Mouse (Mus musculus): ENCODE results near the gene Kif21b. TPM values are rescaled to one million over a fixed set of nuclear protein-coding genes. Genes with fewer than 3 reads are reported as not detected.

Kif21b gene
- polyA plus RNA-seq, 2 experiments, result 1.2 to 1.8 TPM

- under 1% methylated on average over 43 of the region's 43 CpGs for WGBS (ENCODE audit: insufficient replicate concordance)
- DNase-seq (ENCODE audit: low read depth in 3 of 3, low spot score in 3 of 3) (no peak), ATAC-seq (ENCODE audit: insufficient read depth) (no peak)
- Histone ChIP-seq H3K27me3 (ENCODE audit: control insufficient read depth, insufficient read depth, low read length) (no peaks in the 10 kb centered on the region; the same call in 1 of the 2 replicates), H3K4me2 (ENCODE audit: low read depth) (peak overlapping the region; percentile 99), H3K9me3 (ENCODE audit: control insufficient read depth, low read length) (no peaks in the 10 kb centered on the region), H3K27ac (no peak overlapping the region), H3K36me3 (replicated peaks; ENCODE audit: control insufficient read depth, insufficient read depth, low read depth) (no peaks in the 10 kb centered on the region), H3K4me3 (ENCODE audit: insufficient read depth in 1 of 2, low read depth in 2 of 2, low read length in 2 of 2) (peak overlapping the region; percentile 52 to 75), H3K9ac (replicated peaks) (peak overlapping the region; percentile 71), H3K4me1 (replicated peaks; ENCODE audit: control insufficient read depth in 2 of 2, insufficient read depth in 2 of 2, low read length in 1 of 2) (peaks cover 21 to 52% of the 10 kb centered on the region in 2 experiments)
- TF ChIP-seq EP300 (IDR thresholded peaks at IDR 0.05; ENCODE audit: low read depth), result no peak
- TF ChIP-seq CTCF (IDR thresholded peaks at IDR 0.05; ENCODE audit: low read depth), result no peak
Observed at GRCm38 (mm10) chr1:136131603-136132291, 558 bp downstream of the Kif21b start.

DNA sequence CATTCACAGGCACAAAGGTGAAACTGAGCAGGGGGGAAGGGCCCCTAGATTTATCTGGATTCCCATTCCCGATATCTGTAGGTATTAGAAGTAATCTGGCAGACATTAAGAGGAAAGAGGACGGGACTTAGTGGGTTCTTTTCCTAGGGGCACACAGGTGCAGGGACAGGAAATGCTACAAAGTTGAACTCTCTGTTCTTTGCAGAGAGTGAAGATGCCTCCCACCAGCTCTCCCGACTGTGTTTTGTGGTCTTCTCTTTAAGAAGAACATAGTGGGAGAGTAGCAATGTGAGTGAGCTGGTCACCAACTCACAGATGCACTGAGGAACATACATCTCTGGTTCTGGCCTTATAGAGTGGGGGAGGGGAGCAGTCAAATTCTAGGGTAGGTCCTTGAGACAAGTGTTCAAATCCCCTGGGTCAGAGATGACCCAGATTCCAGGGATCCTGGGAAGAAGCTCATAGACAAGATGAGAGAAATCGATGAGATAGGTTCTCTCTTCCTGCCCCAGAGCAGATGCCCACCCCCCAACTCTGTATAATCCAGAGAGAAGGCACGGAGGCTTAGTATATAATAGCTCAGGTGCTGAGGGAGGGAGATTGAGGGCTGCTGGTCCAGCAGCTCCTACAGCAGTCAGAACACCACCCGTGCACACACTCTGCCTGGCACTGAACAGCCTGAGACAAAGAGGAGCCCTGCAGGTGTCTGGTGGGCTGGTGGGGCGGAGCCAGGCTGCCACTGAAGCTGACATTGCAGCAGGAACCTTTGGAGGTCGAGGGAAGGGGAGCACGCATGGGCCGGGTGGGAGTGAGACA, 1.4 kb downstream of the Kif21b start:
- 35% methylated on average over 10 of the region's 10 CpGs for WGBS (ENCODE audit: insufficient replicate concordance)
- ATAC-seq (ENCODE audit: insufficient read depth) (no peak), DNase-seq (ENCODE audit: low read depth in 3 of 3, low spot score in 3 of 3) (no peak)
- H3K4me3 ChIP-seq (ENCODE audit: insufficient read depth in 1 of 2, low read depth in 2 of 2, low read length in 2 of 2), result peak overlapping the region; percentile 52 to 75
- H3K36me3 ChIP-seq (replicated peaks; ENCODE audit: control insufficient read depth, insufficient read depth, low read depth), result no peaks in the 10 kb centered on the region
- TF ChIP-seq CTCF (IDR thresholded peaks at IDR 0.05; ENCODE audit: low read depth), result no peak
- H3K9me3 ChIP-seq (ENCODE audit: control insufficient read depth, low read length), result no peaks in the 10 kb centered on the region
- H3K27me3 ChIP-seq (ENCODE audit: control insufficient read depth, insufficient read depth, low read length), result no peaks in the 10 kb centered on the region; the same call in 1 of the 2 replicates
- peak overlapping the region; percentile 99 for H3K4me2 ChIP-seq (ENCODE audit: low read depth)
- no peak overlapping the region for H3K9ac ChIP-seq (replicated peaks)
- H3K4me1 ChIP-seq (replicated peaks; ENCODE audit: control insufficient read depth in 2 of 2, insufficient read depth in 2 of 2, low read length in 1 of 2), result peaks cover 24 to 56% of the 10 kb centered on the region in 2 experiments
- no peak overlapping the region for H3K27ac ChIP-seq

DNA sequence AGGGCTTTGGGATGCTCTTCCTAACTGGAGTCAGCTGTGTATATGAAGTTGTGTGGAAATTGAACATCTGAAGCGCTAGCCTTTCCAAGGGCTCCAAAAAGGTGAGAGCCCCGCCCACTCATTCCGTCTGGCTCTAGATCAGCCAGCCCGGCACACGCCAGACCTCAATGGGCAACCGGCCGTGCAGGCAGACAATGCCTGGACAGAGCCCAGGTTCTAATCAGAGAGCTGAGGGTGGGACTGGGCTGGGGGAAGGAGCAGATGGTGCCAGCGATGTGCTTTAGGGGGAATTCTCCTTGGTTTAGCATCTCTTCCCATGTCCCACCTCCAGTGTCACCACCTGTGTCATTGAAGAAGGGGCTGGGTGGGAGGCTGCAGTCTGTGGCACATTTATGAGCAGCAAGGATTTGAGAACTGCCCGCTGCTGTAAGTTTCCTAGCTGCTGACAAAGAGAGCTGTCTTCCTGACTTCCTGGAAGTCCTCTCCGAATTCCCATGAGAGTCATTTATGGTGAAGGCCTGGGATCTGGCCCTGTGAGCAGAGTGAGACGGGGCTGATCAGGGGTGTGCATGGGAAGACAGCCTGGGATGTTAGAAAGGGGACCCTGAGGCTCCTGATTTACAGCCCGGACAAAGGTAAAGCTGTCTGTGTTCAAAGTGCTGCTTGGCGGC, 2.5 kb downstream of the Kif21b start:
- Histone ChIP-seq H3K9me3 (ENCODE audit: control insufficient read depth, low read length) (no peaks in the 10 kb centered on the region), H3K4me2 (ENCODE audit: low read depth) (no peak overlapping the region), H3K9ac (replicated peaks) (no peak overlapping the region), H3K4me1 (replicated peaks; ENCODE audit: control insufficient read depth in 2 of 2, insufficient read depth in 2 of 2, low read length in 1 of 2) (peaks cover 27 to 64% of the 10 kb centered on the region in 2 experiments), H3K27me3 (ENCODE audit: control insufficient read depth, insufficient read depth, low read length) (no peaks in the 10 kb centered on the region; the same call in 1 of the 2 replicates), H3K36me3 (replicated peaks; ENCODE audit: control insufficient read depth, insufficient read depth, low read depth) (no peaks in the 10 kb centered on the region), H3K4me3 (ENCODE audit: insufficient read depth in 1 of 2, low read depth in 2 of 2, low read length in 2 of 2) (no peak overlapping the region), H3K27ac (no peak overlapping the region)
- WGBS (ENCODE audit: insufficient replicate concordance), result 44% methylated on average over 13 of the region's 13 CpGs
- TF ChIP-seq CTCF (IDR thresholded peaks at IDR 0.05; ENCODE audit: low read depth) (no peak), EP300 (IDR thresholded peaks at IDR 0.05; ENCODE audit: low read depth) (no peak)
- ATAC-seq (ENCODE audit: insufficient read depth), result no peak
- no peak for DNase-seq (ENCODE audit: low read depth in 3 of 3, low spot score in 3 of 3)

DNA sequence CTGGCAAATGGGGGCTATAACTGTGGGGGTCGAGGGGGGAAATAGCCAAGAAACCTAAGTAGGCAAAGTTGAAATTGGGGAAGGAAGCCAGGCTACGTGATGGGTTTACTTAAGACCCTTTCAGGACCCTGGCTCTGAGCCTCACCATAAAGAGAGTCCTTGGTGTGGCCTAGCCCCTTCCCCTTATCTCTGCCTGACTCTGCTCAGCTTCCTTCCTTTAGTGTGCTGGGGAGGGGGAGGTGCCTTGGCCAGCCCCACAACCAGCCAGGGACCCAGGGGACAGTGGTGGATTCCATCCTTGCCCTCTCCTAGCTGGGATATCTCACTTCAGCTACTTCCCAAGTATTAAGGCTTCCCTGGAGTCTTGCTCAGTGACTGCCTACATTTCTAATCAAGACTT, 3.4 kb downstream of the Kif21b start:
- Histone ChIP-seq H3K27ac (peak overlapping the region; percentile 67), H3K9me3 (ENCODE audit: control insufficient read depth, low read length) (no peaks in the 10 kb centered on the region), H3K4me2 (ENCODE audit: low read depth) (peak overlapping the region; percentile 34), H3K4me1 (replicated peaks; ENCODE audit: control insufficient read depth in 2 of 2, insufficient read depth in 2 of 2, low read length in 1 of 2) (peaks cover 35 to 68% of the 10 kb centered on the region in 2 experiments), H3K4me3 (ENCODE audit: insufficient read depth in 1 of 2, low read depth in 2 of 2, low read length in 2 of 2) (no peak overlapping the region), H3K36me3 (replicated peaks; ENCODE audit: control insufficient read depth, insufficient read depth, low read depth) (no peaks in the 10 kb centered on the region), H3K9ac (replicated peaks) (peak overlapping the region; percentile 0; the same call in 1 of the 2 replicates), H3K27me3 (ENCODE audit: control insufficient read depth, insufficient read depth, low read length) (no peaks in the 10 kb centered on the region; the same call in 1 of the 2 replicates)
- no peak for TF ChIP-seq CTCF (IDR thresholded peaks at IDR 0.05; ENCODE audit: low read depth)
- no peak for TF ChIP-seq EP300 (IDR thresholded peaks at IDR 0.05; ENCODE audit: low read depth)
- no peak for DNase-seq (ENCODE audit: low read depth in 3 of 3, low spot score in 3 of 3)
- WGBS (ENCODE audit: insufficient replicate concordance), result 13% methylated on average over 2 of the region's 2 CpGs
- ATAC-seq (ENCODE audit: insufficient read depth), result no peak

Data from liver, embryonic 14.5 days (tissue).